Mouse (Mus musculus) ovary, postnatal 10 days (tissue): ENCODE data around the gene Rftn1.

Experiments
- DNase-seq: peaks from one replicate; pipeline ENCODE4 v3.0.0; 2022; ENCODE audit warnings: low spot score

The Rftn1 gene

GRCm38 (mm10) chr17:50093356-50093755 lies 97.1 kb downstream of the Rftn1 start:
- no peak for DNase-seq

- DNase-seq, result no peak
Measured at GRCm38 (mm10) chr17:50092848-50093247, 97.6 kb downstream of the Rftn1 start.

GRCm38 (mm10) chr17:50091829-50092228 lies 98.6 kb downstream of the Rftn1 start:
- DNase-seq, result no peak

DNA sequence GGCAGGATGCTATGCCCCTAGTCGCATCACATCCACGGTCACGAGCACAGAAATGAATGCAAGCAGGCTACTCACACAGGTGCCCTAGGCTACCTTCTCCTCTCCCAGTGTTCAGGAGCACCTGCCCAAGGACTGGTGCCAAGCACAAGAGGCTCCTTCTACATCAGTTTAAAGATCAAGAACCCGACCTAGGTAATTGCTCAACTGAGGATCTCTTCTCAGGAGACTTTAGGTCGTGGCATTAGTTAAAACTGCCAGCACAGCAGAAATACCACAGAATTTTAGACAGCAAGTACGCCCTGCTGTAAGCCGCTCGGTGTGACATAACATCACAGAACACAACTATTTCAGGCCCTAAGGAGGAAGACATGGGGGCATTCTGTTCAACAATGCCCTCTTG lies 100.7 kb downstream of the Rftn1 start:
- no peak for DNase-seq

DNA sequence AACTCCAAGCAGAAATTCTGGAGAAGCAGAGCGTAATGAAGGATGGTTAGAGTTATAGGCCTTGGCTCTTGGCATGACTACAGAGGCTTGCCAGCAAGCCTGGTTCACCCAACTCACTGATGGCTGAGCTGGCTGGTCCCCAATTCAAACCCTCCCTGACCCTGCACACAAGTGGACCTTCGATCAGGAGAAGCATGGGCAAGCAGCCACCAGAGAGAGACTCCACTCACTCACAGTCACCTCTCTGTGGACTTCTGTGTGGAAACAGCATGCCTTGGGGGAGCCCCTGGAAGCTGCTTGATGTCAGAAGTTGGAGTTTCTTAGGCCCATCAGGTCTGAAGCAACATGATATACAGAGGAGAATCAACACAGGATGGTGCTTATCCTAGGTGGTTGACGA lies 102.4 kb downstream of the Rftn1 start:
- DNase-seq, result no peak

DNA sequence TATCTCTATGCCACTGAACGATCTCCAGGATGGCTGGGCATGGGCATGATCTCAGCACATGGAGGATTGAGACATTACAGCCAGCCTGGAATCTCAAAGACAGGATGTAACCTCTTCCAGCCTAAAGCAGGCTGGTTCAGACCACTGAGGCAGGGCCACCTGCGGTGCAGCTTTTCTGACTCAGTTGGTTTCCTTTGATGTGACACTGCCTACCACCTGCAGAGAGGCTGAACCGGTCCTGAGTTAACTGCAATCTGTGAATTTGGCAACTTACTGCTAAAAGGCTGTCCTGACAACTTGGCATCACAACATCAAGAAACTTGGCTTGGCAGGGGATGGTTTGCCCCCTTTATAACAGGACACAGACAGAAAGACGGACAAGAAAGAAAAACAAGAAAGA lies 103.6 kb downstream of the Rftn1 start:
- DNase-seq, result no peak

DNA sequence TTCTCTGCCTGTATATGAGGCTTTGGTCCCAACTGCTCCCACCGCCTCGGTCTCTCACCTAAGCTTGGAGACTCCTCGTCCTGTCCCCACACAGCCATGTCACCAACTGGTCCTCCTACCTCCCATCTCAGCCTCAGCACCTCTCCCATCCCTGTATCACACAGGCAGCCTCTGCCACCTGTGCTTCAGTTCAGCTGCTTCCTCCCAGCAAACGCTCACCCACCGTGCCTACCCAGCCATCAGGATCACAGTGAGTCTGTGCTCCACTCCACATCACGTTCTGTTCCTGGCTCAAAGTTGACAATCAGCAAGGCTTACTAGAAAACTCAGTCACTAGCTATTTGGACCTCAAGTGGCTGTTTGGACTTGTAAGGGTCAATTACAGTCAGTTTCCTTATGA lies 105.8 kb downstream of the Rftn1 start:
- no peak for DNase-seq

- DNase-seq, result no peak
Measured at GRCm38 (mm10) chr17:50083937-50084336, 106.5 kb downstream of the Rftn1 start.

DNA sequence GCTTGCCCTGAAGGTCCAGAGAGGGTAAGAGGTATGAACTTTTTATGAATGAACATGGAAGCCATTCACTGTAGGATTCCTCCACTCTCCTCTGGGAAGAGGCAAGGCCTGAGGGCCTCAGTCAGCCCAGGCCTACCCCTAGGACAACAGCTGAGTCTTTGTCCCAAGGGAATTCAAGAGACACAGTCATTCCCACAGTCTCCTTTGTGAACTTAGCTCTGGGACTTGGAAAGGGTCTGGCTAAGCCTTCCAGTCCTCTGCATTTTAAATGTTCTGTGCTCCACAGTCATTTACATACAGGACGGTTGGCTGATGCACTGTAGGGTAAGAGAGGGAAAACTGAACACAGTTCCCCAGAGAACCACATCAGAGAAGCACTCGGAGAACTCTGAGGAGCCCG lies 107.5 kb downstream of the Rftn1 start:
- DNase-seq, result no peak

DNA sequence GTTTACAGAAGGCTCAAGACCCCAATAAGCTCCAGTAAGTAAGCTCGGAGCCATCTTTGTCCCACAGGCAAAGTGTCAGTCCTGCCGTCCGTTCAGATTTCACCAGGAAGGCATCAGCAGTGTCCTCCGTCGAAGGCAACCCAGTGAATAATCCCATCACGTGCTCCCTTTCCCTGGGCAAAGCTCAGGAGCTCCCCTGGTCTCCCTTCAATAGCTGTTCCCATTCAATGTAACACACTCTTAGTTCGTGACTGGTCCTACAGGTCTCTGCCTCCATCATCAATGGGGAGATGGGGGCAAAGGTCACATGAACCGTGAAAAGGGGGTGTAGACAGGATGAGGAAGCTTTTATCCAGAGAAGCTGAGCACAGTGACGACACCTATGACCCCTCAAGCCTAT lies 108.8 kb downstream of the Rftn1 start:
- DNase-seq, result no peak

DNA sequence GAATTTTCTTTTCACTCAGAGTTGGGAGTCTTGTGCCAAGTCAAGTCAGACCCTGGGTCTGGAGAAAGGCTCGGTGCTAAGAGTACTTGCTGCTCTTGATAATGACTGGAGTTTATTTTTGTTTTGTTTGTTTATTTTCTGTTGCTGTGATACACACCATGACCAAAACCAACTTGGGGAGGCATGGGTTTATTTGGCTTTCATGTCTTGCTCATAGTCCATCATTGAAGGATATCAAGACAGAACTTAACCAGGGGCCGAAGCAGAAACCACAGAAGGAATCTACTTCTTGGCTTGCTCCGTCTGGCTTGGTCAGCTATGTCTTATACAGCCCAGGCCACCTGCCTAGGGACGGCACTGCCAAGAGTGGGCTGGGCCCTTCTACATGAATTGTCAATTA lies 109.5 kb downstream of the Rftn1 start:
- DNase-seq, result no peak

DNA sequence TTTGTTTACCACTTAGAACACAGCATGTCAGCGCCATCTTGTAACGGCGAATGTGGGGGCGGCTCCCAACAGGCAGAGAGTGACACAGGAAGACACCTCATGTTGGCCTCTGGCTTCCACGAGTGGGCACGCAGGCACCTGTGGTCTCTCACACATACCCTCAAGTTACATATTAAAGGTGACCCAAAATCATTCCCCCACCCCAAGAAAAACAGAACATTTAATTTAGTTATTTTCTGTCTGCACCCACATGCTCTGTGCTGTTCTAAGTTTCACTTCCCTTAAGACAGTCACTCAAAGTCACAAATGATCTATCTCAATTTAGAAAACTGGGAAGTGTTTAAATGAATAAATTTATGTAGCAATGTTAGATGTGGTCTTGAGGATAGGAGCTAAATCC lies 111.7 kb downstream of the Rftn1 start:
- no peak for DNase-seq

DNA sequence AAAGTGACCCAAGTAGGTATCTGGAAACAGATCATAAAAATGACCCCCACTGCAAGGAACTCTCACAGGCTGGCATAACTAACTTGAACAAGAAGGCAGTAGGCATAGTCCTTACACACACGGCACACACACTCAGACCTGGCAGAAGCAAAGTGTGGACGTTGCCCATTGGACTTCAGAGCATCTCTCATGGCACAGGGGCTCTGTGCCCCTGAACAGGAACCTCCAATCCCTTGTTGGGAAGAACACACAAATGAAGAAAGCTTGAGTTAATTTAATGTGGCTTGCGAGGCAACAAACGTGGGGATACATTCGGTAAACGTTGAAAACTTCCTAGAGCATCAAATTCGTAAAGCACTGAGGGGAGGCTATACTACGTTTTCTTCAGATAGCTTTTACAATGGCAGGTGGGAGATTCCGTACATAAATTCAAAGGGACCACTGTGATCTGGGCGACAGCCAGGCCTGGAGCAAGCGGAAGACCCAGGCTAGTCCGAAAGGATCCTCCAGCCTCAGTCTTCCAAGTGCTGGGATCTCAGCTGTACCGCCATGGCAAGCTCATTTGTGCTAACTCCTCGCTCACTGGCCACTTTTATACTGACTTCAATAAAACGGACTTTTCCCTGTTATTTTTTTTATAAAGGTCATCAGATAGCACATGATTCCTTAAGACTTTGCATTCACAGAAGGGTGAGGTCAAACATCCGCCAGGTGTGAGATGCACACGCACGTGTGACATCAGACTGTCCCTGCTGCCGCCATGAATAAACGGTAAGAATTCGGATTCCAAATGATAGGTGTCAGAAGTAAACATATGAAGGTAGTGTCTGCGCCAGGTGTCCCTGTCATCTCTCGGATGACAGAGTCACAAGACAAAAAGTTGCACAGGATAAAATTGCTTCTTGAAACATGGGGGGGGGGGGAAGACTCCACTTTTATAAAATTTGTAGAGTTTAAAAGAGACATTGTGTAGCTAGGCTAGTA lies 117.2 kb downstream of the Rftn1 start:
- DNase-seq, result no peak

- DNase-seq, result no peak
Measured at GRCm38 (mm10) chr17:50071602-50071988, 118.9 kb downstream of the Rftn1 start.

GRCm38 (mm10) chr17:50070822-50071601 lies 119.5 kb downstream of the Rftn1 start:
- DNase-seq, result no peak

GRCm38 (mm10) chr17:50069897-50070636 lies 120.4 kb downstream of the Rftn1 start:
- no peak for DNase-seq

- DNase-seq, result no peak
Measured at GRCm38 (mm10) chr17:50069205-50069604, 121.3 kb downstream of the Rftn1 start.

DNA sequence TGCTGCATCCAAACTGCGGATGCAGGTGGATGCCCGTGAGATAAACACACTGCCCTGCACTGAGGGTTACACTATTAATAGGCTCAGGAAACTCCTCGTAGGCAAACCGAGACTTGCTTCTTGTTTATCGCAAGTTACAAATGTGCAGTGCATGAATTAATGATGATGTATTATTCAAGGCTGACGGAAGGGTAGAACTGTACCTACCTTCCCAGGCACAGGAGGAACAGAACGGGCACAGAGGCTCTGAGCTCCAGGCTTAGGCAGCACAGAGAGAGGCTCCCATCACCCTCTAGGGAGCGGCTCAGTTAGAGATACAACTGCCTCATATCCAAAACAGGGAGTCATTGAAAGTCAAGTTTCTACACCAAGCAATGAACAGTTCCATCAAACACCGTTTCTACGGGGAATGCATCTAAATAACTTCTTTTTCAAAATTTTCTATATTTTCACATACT lies 121.8 kb downstream of the Rftn1 start:
- no peak for DNase-seq

- no peak for DNase-seq
Measured at GRCm38 (mm10) chr17:50067774-50068680, 122.4 kb downstream of the Rftn1 start.

- DNase-seq, result no peak
Measured at GRCm38 (mm10) chr17:50066822-50067713, 123.4 kb downstream of the Rftn1 start.
